Mouse (Mus musculus): Measurements from ENCODE around the gene Tns2. TPM values are rescaled to one million over a fixed set of nuclear protein-coding genes. Genes with fewer than 3 reads are reported as not detected.

Tns2 gene
- total and polyA plus RNA-seq, 3 experiments: 0.42 to 3.1 TPM; not detected in 1

DNA sequence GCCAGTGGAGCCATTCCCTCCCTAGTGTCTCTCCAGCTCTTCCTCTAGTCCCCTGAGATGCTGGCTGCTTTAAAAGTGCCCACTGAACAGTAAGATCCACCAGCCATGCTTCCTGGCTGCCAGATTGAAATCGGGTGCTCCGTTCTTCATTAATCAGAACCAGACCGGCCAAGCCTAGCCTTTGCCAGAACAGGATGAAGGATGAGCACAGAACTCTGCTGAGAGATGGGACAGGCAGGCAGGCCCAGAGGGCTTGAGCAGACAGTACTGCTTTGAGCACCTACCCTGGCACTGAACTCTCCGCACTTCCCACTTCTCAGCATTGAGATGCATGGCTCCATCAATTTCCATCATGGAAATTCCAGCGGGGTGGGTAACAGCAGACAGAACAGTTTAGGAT, 953 bp upstream of the Tns2 start:
- H3K9ac ChIP-seq (ENCODE audit: control insufficient read depth, low read depth, low read length, poor library complexity, severe bottlenecking): peak overlapping the region; percentile 76
- H3K4me3 ChIP-seq (ENCODE audit: control insufficient read depth in 1 of 2, insufficient read depth in 1 of 2, low read depth in 2 of 2, low read length in 2 of 2): peak overlapping the region; percentile 60; a peak in 3 of 4 replicates
- H3K4me1 ChIP-seq (ENCODE audit: control insufficient read depth in 1 of 2, insufficient read depth in 2 of 2, low read length in 2 of 2): peaks cover 0 to 21% of the 10 kb centered on the region in 2 experiments; a peak in 3 of 4 replicates

GRCm38 (mm10) chr15:102099771-102100160, 447 bp upstream of the Tns2 start:
- H3K36me3 ChIP-seq (ENCODE audit: control insufficient read depth in 1 of 2, insufficient read depth in 2 of 2, low read length in 2 of 2): peaks cover 4 to 9% of the 10 kb centered on the region in 2 experiments
- H3K4me3 ChIP-seq (ENCODE audit: control insufficient read depth in 1 of 2, insufficient read depth in 1 of 2, low read depth in 2 of 2, low read length in 2 of 2): peak overlapping the region; percentile 60
- H3K4me1 ChIP-seq (ENCODE audit: control insufficient read depth in 1 of 2, insufficient read depth in 2 of 2, low read length in 2 of 2): peaks cover 0 to 21% of the 10 kb centered on the region in 2 experiments; a peak in 3 of 4 replicates
- no peaks in the 10 kb centered on the region; the same call in 1 of the 2 replicates for H3K79me2 ChIP-seq (ENCODE audit: control insufficient read depth, insufficient read depth, low read length, poor library complexity)
- no peaks in the 10 kb centered on the region for H3K27me3 ChIP-seq (ENCODE audit: control insufficient read depth in 1 of 2, insufficient read depth in 2 of 2, low read length in 2 of 2)
- DNase-seq (ENCODE audit: low read depth, low spot score): no peak
- H3K9ac ChIP-seq (ENCODE audit: control insufficient read depth, low read depth, low read length, poor library complexity, severe bottlenecking): peak overlapping the region; percentile 76
- H3K9me3 ChIP-seq (replicated peaks; ENCODE audit: insufficient read depth, low read length): no peaks in the 10 kb centered on the region
- H3K27ac ChIP-seq (ENCODE audit: control insufficient read depth, low read depth, low read length): peak overlapping the region; percentile 6; the same call in 1 of the 2 replicates
- TF ChIP-seq KAT2A (conservative IDR thresholded peaks at IDR 0.05; ENCODE audit: low read depth, low read length) (no peak), MXI1 (IDR thresholded peaks at IDR 0.05; ENCODE audit: low read depth, low read length) (0 out of 2 replicates have a peak, but pooled peaks have one; percentile 4), RCOR1 (IDR thresholded peaks at IDR 0.05; ENCODE audit: low read depth, low read length) (no peak), UBTF (IDR thresholded peaks at IDR 0.05; ENCODE audit: borderline replicate concordance, insufficient read depth, low read depth, low read length) (no peak), BHLHE40 (IDR thresholded peaks at IDR 0.05; ENCODE audit: borderline replicate concordance, low read depth, low read length) (no peak), MYC (IDR thresholded peaks at IDR 0.05; ENCODE audit: low read depth, low read length) (no peak), ETS1 (IDR thresholded peaks at IDR 0.05; ENCODE audit: low read depth, low read length) (no peak), SIN3A (IDR thresholded peaks at IDR 0.05; ENCODE audit: low read length) (0 out of 2 replicates have a peak, but pooled peaks have one; percentile 38), GATA1 (IDR thresholded peaks at IDR 0.05; ENCODE audit: low read depth, low read length) (no peak), POLR2AphosphoS2 (IDR thresholded peaks at IDR 0.05; ENCODE audit: low read length) (no peak; the same call in 1 of the 2 replicates), USF1 (IDR thresholded peaks at IDR 0.05; ENCODE audit: low read depth, low read length) (no peak)

More for the DNA sequence above, 953 bp upstream of the Tns2 start:
- Histone ChIP-seq H3K27ac (ENCODE audit: control insufficient read depth, low read depth, low read length) (no peak overlapping the region), H3K9me3 (replicated peaks; ENCODE audit: insufficient read depth, low read length) (no peaks in the 10 kb centered on the region), H3K79me2 (ENCODE audit: control insufficient read depth, insufficient read depth, low read length, poor library complexity) (no peaks in the 10 kb centered on the region; the same call in 1 of the 2 replicates), H3K27me3 (ENCODE audit: control insufficient read depth in 1 of 2, insufficient read depth in 2 of 2, low read length in 2 of 2) (no peaks in the 10 kb centered on the region), H3K36me3 (ENCODE audit: control insufficient read depth in 1 of 2, insufficient read depth in 2 of 2, low read length in 2 of 2) (peaks cover 9% of the 10 kb centered on the region in 2 experiments)
- TF ChIP-seq ZC3H11A (IDR thresholded peaks at IDR 0.05; ENCODE audit: low read depth, low read length): no peak
- peak; percentile 11 for TF ChIP-seq POLR2AphosphoS2 (IDR thresholded peaks at IDR 0.05; ENCODE audit: low read length)
- DNase-seq (ENCODE audit: low read depth, low spot score): no peak

DNA sequence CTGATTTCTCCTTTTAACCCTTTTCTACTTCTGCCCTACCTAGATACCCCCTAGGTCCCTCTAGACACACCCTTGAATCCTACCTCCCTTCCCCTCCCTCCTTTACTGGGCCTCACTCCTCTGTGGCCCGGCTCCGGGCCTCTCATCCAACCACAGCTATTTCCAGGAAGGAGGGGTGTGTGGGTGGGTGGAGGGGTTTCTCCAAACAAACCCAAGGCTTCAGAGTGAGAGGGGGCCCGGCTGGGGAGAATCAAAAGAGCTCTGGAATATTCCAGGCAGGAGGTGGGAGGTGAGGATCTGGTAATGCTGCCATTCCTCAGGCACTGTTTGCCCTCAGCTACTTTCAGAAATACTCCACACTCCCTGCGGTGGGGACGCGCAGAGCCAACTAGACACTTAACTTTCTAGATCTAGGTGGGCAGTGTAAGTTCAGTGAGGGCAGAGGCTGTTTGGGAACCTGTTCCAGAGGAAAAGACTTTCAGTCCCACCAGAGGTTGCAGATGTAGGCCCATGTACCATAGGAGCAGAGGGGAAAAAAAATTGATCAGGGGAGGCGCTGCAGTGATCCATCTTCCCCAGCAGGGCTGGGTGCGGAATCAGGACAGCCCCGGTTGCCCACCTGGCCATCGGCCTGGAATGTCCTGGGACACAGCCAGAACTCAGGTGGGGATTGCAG, 921 bp downstream of the Tns2 start:
- DNase-seq (ENCODE audit: low read depth, low spot score): no peak

More for the DNA sequence above, 921 bp downstream of the Tns2 start:
- H3K27me3 ChIP-seq (ENCODE audit: control insufficient read depth in 1 of 2, insufficient read depth in 2 of 2, low read length in 2 of 2): no peaks in the 10 kb centered on the region
- no peak for TF ChIP-seq USF1 (IDR thresholded peaks at IDR 0.05; ENCODE audit: low read depth, low read length)
- TF ChIP-seq MAX (IDR thresholded peaks at IDR 0.05; ENCODE audit: low read length): no peak
- no peak for TF ChIP-seq UBTF (IDR thresholded peaks at IDR 0.05; ENCODE audit: borderline replicate concordance, insufficient read depth, low read depth, low read length)
- TF ChIP-seq ELF1 (IDR thresholded peaks at IDR 0.05; ENCODE audit: low read depth, low read length): no peak
- TF ChIP-seq ZKSCAN1 (IDR thresholded peaks at IDR 0.05; ENCODE audit: low read depth, low read length): no peak
- TF ChIP-seq POLR2AphosphoS2 (IDR thresholded peaks at IDR 0.05; ENCODE audit: low read length): no peak
- TF ChIP-seq JUND (IDR thresholded peaks at IDR 0.05; ENCODE audit: low read depth, low read length): no peak
- TF ChIP-seq BHLHE40 (IDR thresholded peaks at IDR 0.05; ENCODE audit: borderline replicate concordance, low read depth, low read length): no peak
- TF ChIP-seq TAL1 (IDR thresholded peaks at IDR 0.05; ENCODE audit: low read length): no peak
- no peak for TF ChIP-seq TBP (IDR thresholded peaks at IDR 0.05; ENCODE audit: low read depth, low read length)
- TF ChIP-seq RAD21 (IDR thresholded peaks at IDR 0.05; ENCODE audit: low read depth, low read length): no peak
- no peak for TF ChIP-seq HCFC1 (IDR thresholded peaks at IDR 0.05; ENCODE audit: low read depth, low read length)
- TF ChIP-seq ETS1 (IDR thresholded peaks at IDR 0.05; ENCODE audit: low read depth, low read length): no peak
- TF ChIP-seq CHD2 (IDR thresholded peaks at IDR 0.05; ENCODE audit: low read length): no peak
- no peak for TF ChIP-seq ZC3H11A (IDR thresholded peaks at IDR 0.05; ENCODE audit: low read depth, low read length)
- no peak for TF ChIP-seq MYC (IDR thresholded peaks at IDR 0.05; ENCODE audit: low read depth, low read length)
- H3K4me3 ChIP-seq (ENCODE audit: control insufficient read depth in 1 of 2, insufficient read depth in 1 of 2, low read depth in 2 of 2, low read length in 2 of 2): peak overlapping the region; percentile 44 to 60; a peak in 3 of 4 replicates
- H3K9me3 ChIP-seq (replicated peaks; ENCODE audit: insufficient read depth, low read length): no peaks in the 10 kb centered on the region
- no peaks in the 10 kb centered on the region; the same call in 1 of the 2 replicates for H3K79me2 ChIP-seq (ENCODE audit: control insufficient read depth, insufficient read depth, low read length, poor library complexity)
- no peak overlapping the region for H3K27ac ChIP-seq (ENCODE audit: control insufficient read depth, low read depth, low read length)
- peaks cover 0 to 21% of the 10 kb centered on the region in 2 experiments; a peak in 3 of 4 replicates for H3K4me1 ChIP-seq (ENCODE audit: control insufficient read depth in 1 of 2, insufficient read depth in 2 of 2, low read length in 2 of 2)
- peaks cover 0 to 9% of the 10 kb centered on the region in 2 experiments; a peak in 3 of 4 replicates for H3K36me3 ChIP-seq (ENCODE audit: control insufficient read depth in 1 of 2, insufficient read depth in 2 of 2, low read length in 2 of 2)
- H3K9ac ChIP-seq (ENCODE audit: control insufficient read depth, low read depth, low read length, poor library complexity, severe bottlenecking): peak overlapping the region; percentile 76

All from MEL (cell line).